Mouse (Mus musculus): Measurements from ENCODE around the gene Magel2. TPM values are rescaled to one million over a fixed set of nuclear protein-coding genes. Genes with fewer than 3 reads are reported as not detected.

Gene Magel2
- total RNA-seq (2014; fragmentation: Nextera tagmentation): not detected in 2 replicates
- not detected in 2 replicates for total RNA-seq (2017)

DNA sequence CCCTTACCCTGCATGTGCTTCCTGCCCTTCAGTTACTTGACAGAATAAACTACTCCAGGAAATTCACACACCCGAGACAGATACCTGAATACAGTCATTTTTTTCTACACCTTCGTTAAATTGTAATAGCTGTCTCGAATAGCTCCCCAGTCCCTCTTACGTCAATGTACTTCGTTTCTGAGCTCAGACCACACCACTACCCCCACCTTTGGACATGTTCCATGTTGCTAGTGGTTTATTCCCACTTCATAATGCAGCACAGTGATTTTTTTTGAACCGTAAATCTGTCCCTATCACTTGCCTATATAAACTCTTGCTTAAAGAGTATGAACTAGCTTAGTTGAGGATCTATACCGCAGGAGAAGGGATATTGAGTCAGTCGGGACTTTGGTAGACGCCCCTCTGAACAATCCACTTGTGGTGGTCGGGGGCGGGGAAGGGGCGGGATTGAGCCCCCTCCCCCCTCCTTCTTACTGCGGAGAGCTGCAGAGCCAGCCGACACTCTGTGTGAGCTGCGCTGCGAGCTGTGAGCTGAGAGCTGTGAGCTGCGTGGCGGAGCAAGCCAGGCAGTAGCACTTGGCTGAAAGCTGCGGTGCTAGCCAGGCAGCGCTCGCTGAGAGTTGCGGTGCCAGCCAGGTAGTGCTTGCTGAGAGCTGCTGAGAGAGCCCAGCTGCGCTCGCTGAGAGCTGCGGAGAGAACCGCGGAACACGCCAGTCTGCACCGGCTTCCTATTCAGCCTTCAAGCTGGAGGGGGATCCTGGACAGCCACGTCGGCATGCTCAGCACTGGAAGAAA is at the start of gene Magel2:
Gene Magel2, plus strand, starts transcription at position 501 of the 795 bp plus-strand sequence.
- no peak for ATAC-seq (replicated peaks; ENCODE audit: poor library complexity, severe bottlenecking)

- ATAC-seq (replicated peaks; ENCODE audit: poor library complexity, severe bottlenecking): no peak
These were observed 31.4 kb upstream of the Magel2 start for GRCm38 (mm10) chr7:62345411-62345810.

GRCm38 (mm10) chr7:62346269-62346668 is 30.5 kb upstream of the Magel2 start, which contains the start of gene Ndn:
Gene Ndn, plus strand, starts transcription at chr7:62346569.
- ATAC-seq (replicated peaks; ENCODE audit: poor library complexity, severe bottlenecking): no peak

DNA sequence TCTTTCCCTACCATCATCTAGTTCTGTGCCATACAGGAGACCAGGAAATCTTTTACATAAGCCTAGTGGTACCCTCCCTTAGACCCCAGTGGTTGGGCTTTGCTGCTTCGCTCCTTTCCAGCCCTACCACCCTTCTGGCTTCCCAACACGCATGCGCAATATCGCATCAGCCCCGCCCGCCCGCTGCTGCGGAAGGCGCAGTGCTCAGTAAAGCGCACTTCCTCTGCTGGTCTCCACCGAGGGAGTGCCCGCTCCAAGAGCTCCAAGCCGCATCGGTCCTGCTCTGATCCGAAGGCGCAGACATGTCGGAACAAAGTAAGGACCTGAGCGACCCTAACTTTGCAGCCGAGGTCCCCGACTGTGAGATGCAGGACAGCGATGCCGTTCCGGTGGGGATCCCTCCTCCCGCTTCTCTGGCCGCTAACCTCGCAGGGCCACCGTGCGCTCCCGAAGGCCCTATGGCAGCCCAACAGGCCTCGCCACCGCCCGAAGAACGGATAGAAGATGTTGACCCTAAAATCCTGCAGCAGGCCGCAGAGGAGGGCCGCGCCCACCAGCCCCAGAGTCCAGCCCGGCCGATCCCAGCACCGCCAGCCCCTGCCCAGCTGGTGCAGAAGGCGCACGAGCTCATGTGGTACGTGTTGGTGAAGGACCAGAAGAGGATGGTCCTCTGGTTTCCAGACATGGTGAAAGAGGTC is 28.6 kb upstream of the Magel2 start:
- ATAC-seq (replicated peaks; ENCODE audit: poor library complexity, severe bottlenecking): no peak; the same call in 1 of the 2 replicates

DNA sequence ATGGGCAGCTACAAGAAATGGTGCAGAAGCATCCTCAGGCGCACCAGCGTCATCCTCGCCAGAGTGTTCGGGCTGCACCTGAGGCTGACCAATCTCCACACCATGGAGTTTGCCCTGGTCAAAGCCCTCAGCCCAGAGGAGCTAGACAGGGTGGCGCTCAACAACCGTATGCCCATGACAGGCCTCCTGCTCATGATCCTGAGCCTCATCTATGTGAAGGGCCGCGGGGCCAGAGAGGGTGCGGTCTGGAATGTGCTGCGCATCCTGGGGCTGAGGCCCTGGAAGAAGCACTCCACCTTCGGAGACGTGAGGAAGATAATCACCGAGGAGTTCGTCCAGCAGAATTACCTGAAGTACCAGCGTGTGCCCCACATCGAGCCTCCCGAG is 28.0 kb upstream of the Magel2 start:
- ATAC-seq (replicated peaks; ENCODE audit: poor library complexity, severe bottlenecking): no peak

- ATAC-seq (replicated peaks; ENCODE audit: poor library complexity, severe bottlenecking): no peak
These were observed 25.5 kb upstream of the Magel2 start for GRCm38 (mm10) chr7:62351266-62351665.

DNA sequence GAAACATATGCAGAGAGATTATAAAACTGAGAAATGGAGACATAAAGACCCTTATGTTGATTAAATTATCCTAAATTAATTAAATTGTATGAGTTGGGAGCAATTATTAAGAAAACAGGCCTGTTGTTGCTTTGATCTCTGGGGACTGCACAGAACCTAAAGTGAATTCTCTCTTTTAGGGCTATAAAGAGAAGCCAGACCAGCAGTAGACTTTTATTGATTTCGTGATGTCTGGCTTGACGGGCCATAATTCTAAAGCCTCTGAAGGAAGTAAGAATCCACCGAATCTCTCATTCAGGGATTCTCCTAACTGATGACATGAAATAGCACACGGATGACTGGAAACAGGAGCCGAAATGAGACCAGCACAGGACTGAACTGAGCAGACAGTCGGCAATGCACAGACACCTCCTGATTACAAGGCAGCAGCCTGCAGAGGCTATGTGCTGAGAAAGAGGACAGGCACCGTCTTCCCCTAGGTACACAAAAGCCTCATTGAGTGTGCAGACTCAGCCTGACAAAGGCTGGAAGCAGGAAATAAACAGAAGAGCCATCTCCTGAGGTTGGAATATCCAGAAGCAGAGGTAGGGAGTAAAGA is 11.7 kb upstream of the Magel2 start:
- ATAC-seq (replicated peaks; ENCODE audit: poor library complexity, severe bottlenecking): no peak

DNA sequence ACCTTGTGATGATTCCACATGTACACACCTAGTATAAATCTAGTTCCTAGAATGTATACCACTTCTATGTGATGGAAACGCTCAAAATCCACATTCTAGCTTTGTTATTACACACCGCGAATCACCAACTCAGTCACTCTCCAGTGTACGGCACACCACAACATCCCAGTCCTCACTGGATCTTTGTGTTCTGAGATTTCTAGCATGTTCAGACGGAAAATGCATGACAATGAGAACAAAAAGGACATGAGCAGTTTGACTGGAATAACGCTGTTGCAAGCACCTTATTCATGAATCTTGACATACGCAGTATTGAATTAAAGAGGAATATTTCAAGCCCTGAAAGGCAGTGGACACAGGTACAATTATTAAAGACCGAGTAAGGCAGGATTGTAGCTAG is 10.1 kb upstream of the Magel2 start:
- no peak for ATAC-seq (replicated peaks; ENCODE audit: poor library complexity, severe bottlenecking)

DNA sequence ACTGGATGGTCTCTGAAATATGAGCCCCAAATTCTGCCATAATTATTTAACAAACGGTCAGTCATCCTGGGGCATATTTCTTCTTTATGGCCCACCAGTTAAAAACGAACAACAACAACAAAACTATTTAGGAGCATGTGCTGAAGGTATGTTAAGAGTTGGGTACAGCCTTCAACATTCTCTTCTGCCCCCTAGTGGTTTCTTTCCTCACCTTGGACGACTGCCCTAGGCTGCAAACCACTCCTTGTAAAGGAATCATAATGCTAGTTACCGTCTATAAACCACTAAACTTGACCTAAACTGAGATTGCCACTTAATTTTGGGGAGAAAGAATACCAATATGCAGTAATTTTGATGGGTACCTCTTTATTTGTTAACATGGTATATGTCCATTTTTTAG is 1.2 kb upstream of the Magel2 start:
- no peak for ATAC-seq (replicated peaks; ENCODE audit: poor library complexity, severe bottlenecking)

- ATAC-seq (replicated peaks; ENCODE audit: poor library complexity, severe bottlenecking): no peak
These were observed 503 bp downstream of the Magel2 start for GRCm38 (mm10) chr7:62377313-62377712.

DNA sequence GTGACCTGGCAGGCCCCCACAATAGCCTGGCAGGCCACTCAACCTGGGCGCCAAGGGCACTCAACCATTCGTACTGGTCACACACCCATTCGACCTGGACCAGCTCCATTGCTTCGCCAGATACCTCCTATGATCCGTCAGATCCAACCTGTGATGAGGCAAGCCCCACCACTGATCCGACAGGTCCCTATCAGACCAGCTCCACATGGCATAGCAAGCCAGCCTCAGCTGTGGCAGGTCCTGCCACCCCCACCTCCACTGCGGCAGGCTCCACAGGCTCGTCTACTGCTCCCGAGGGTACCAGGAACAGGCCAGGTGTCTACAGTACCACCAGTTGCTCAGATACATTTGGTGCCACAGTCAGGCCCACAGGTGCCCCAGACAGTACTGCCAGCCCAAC is 1.7 kb downstream of the Magel2 start:
- ATAC-seq (replicated peaks; ENCODE audit: poor library complexity, severe bottlenecking): no peak

- ATAC-seq (replicated peaks; ENCODE audit: poor library complexity, severe bottlenecking): peak; percentile 71
These were observed 5.6 kb downstream of the Magel2 start for GRCm38 (mm10) chr7:62382391-62382790.

- ATAC-seq (replicated peaks; ENCODE audit: poor library complexity, severe bottlenecking): no peak
These were observed 11.5 kb downstream of the Magel2 start for GRCm38 (mm10) chr7:62388291-62388690.

GRCm38 (mm10) chr7:62392202-62392601 is 15.4 kb downstream of the Magel2 start:
- ATAC-seq (replicated peaks; ENCODE audit: poor library complexity, severe bottlenecking): no peak

DNA sequence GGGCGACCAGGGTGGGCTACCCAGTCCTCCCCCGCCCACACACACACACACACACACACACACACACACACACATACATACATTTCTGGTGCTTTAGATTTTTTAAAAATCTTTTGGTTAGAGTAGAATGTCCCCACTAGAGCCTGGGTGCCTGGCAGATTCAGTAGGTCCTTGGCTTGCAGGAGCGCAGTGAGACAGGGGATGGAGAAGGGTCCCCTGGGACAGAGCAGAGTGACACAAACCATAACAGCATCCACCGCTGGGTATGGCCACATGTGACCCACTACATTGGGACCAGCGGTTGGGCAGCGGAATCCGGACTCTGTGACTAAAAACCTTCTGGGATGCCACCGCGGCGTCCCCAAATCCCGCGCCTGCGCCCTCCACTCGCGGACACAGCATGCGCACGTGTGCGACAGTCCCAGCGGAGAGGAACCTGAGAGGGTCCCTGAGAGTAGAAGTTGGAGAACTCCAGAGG is 29.8 kb downstream of the Magel2 start:
- no peak for ATAC-seq (replicated peaks; ENCODE audit: poor library complexity, severe bottlenecking)

DNA sequence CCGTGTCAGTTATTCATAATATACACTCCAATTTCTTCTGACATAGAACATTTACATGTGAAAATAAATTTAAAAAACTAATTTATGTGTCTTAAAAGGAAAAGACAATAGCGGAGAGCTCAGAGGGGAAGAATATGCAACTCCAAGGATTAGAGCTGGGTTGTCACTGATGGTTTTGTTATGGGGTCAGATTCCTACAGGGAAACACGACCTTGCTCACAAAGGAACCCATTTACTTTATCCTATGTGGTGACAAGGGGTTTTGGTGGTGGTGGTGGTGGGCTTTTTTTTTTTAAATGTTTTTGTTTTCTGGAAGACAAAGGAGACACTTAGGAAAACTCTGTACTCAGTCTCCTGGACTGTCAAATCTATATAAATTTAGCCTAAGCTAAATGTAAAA is 31.0 kb downstream of the Magel2 start:
- no peak for ATAC-seq (replicated peaks; ENCODE audit: poor library complexity, severe bottlenecking)

- ATAC-seq (replicated peaks; ENCODE audit: poor library complexity, severe bottlenecking): no peak
These were observed 38.4 kb downstream of the Magel2 start for GRCm38 (mm10) chr7:62415222-62415621.

- no peak for ATAC-seq (replicated peaks; ENCODE audit: poor library complexity, severe bottlenecking)
These were observed 39.4 kb downstream of the Magel2 start for GRCm38 (mm10) chr7:62416173-62416572.

DNA sequence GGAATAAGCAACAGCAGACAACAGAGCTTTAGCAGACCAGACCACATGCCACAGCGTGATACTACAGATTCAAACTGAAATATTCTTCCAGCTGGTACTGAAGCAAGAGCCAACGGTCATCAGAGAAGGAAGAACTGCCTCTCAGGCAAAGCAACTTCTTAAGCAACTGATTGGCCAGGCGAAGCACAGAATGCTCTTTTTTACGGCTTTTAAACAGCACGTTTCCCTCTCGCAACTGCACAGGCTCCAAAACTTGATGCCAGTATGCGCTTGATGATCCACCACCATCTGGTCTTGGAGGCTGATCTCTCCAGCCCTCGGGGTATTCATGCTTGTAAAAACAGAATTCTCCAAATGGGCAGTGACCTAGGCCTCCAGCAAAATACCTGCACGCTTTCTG is 41.5 kb downstream of the Magel2 start:
- ATAC-seq (replicated peaks; ENCODE audit: poor library complexity, severe bottlenecking): no peak

GRCm38 (mm10) chr7:62419105-62419492 is 42.3 kb downstream of the Magel2 start:
- no peak for ATAC-seq (replicated peaks; ENCODE audit: poor library complexity, severe bottlenecking)

Measured in granulocyte monocyte progenitor cell, adult 5-6 weeks (primary cell).